Mouse (Mus musculus) ES-E14 (cell line): ENCODE data around the gene Bdh2. TPM values are rescaled to one million over a fixed set of nuclear protein-coding genes. Genes with fewer than 3 reads are reported as not detected.

Source experiments
- DNase-seq: peaks from one replicate; pipeline ENCODE4 v3.0.0-alpha.2; 2013; ENCODE audit warnings: low read depth, low spot score
- H3K27ac ChIP-seq: 2 replicates; pipeline ENCODE4 v1.5.1; 2012; ENCODE audit warnings: low read depth, mild to moderate bottlenecking, low read length, moderate library complexity, mixed read lengths; ENCODE audit not compliant: poor library complexity, insufficient read depth, severe bottlenecking
- H3K36me3 ChIP-seq: 2 replicates; pipeline ENCODE4 v1.6.1; 2012; ENCODE audit warnings: mild to moderate bottlenecking, low read length, moderate library complexity, mixed read lengths; ENCODE audit not compliant: control insufficient read depth, poor library complexity, insufficient read depth, severe bottlenecking
- H3K4me1 ChIP-seq, 2 experiments: fragments of 150-350 bp in 1 of 2; sonication (generic) in 1 of 2; 2 replicates each; pipeline ENCODE4 v1.6.1; 2012; ENCODE audit warnings: low read length in 2 of 2, mild to moderate bottlenecking in 1 of 2, mixed read lengths in 1 of 2; ENCODE audit not compliant: control insufficient read depth in 2 of 2, insufficient read depth in 2 of 2, poor library complexity in 1 of 2
- H3K4me3 ChIP-seq, 2 experiments: fragments of 150-350 bp in 1 of 2; sonication (generic) in 1 of 2; 2 replicates each; pipeline ENCODE4 v1.5.1; 2012; ENCODE audit warnings: low read length in 2 of 2, low read depth in 1 of 2, mild to moderate bottlenecking in 1 of 2, mixed read lengths in 1 of 2; ENCODE audit not compliant: insufficient read depth in 1 of 2, poor library complexity in 1 of 2, severe bottlenecking in 1 of 2
- H3K9ac ChIP-seq: 2 replicates; pipeline ENCODE4 v1.6.1; 2012; ENCODE audit warnings: low read depth, mild to moderate bottlenecking, low read length, mixed read lengths; ENCODE audit not compliant: poor library complexity, insufficient read depth, severe bottlenecking
- H3K9me3 ChIP-seq: fragments of 150-350 bp; sonication (generic); 2 replicates; pipeline ENCODE4 v1.6.1; 2012; ENCODE audit warnings: low read depth, mild to moderate bottlenecking, low read length; ENCODE audit not compliant: control insufficient read depth, insufficient read depth
- CHD2 ChIP-seq: IDR thresholded peaks from 2 replicates; pipeline ENCODE4 v1.6.1; 2014; ENCODE audit warnings: mild to moderate bottlenecking, low read depth, low read length, inconsistent platforms
- HCFC1 ChIP-seq: IDR thresholded peaks from 2 replicates; pipeline ENCODE4 v1.6.1; 2012; ENCODE audit warnings: low read length, inconsistent platforms, borderline replicate concordance; ENCODE audit not compliant: insufficient read depth
- MAFK ChIP-seq: IDR thresholded peaks from 2 replicates; pipeline ENCODE4 v1.6.1; 2014; ENCODE audit warnings: mild to moderate bottlenecking, low read depth, low read length, inconsistent platforms; ENCODE audit not compliant: insufficient read depth
- ZC3H11A ChIP-seq: IDR thresholded peaks from 2 replicates; pipeline ENCODE4 v1.6.1; 2012; ENCODE audit warnings: low read depth, mild to moderate bottlenecking, inconsistent platforms, low read length, borderline replicate concordance
- ZNF384 ChIP-seq: IDR thresholded peaks from 2 replicates; pipeline ENCODE4 v1.6.1; 2012; ENCODE audit warnings: low read depth, low read length, inconsistent platforms
- in situ Hi-C, 2 experiments: fragments of 600-800 bp; cut with MboI; formaldehyde crosslinking; loops; one replicate each; pipeline ENCODE4 v1.15.1; 2025; ENCODE audit warnings: low sequenced_read_pairs in 2 of 2, inconsistent platforms in 1 of 2; ENCODE audit not compliant: unreplicated experiment in 2 of 2
- total RNA-seq: library from RNA; depleted of rRNA; stranded (reverse); fragments of 300-350 nt; gene quantifications from 2 replicates; pipeline ENCODE4 v1.2.3, GENCODE M21; 2012

The Bdh2 gene
- total RNA-seq, 1 experiment, result 6.0 TPM

GRCm38 (mm10) chr3:135295559-135295958, 14.5 kb downstream of the Bdh2 start:
- no peaks in the 10 kb centered on the region for H3K4me1 ChIP-seq
- H3K9ac ChIP-seq, result no peak overlapping the region
- DNase-seq, result no peak
- no peaks in the 10 kb centered on the region for H3K36me3 ChIP-seq
- no peaks in the 10 kb centered on the region for H3K9me3 ChIP-seq
- in situ Hi-C loops, result loop anchor here in 1 of 2 experiments (25.0 kb wide), 1 partner anchor 442 kb away; no protein-coding TSS in a partner anchor
- no peak overlapping the region for H3K4me3 ChIP-seq
- H3K27ac ChIP-seq, result no peak overlapping the region
- TF ChIP-seq ZC3H11A, result no peak
- TF ChIP-seq CHD2, result no peak
- no peak for TF ChIP-seq HCFC1
- TF ChIP-seq ZNF384, result no peak
- no peak for TF ChIP-seq MAFK

- H3K36me3 ChIP-seq, result no peaks in the 10 kb centered on the region
- in situ Hi-C loops, result loop anchor here in 1 of 2 experiments (25.0 kb wide), 1 partner anchor 439 kb away; no protein-coding TSS in a partner anchor
Observed at GRCm38 (mm10) chr3:135298560-135298959, 17.5 kb downstream of the Bdh2 start.

GRCm38 (mm10) chr3:135300081-135300480, 19.1 kb downstream of the Bdh2 start:
- in situ Hi-C loops, result no loop called here
- no peak for TF ChIP-seq ZNF384
- no peak for TF ChIP-seq MAFK
- no peak for TF ChIP-seq CHD2
- TF ChIP-seq ZC3H11A, result no peak
- TF ChIP-seq HCFC1, result no peak
- no peak overlapping the region for H3K9ac ChIP-seq
- H3K9me3 ChIP-seq, result no peaks in the 10 kb centered on the region
- H3K4me1 ChIP-seq, result no peaks in the 10 kb centered on the region
- no peak overlapping the region for H3K27ac ChIP-seq
- DNase-seq, result no peak
- no peak overlapping the region for H3K4me3 ChIP-seq
- H3K36me3 ChIP-seq, result no peaks in the 10 kb centered on the region

More at GRCm38 (mm10) chr3:135298560-135298959, 17.5 kb downstream of the Bdh2 start:
- Histone ChIP-seq H3K9me3 (no peaks in the 10 kb centered on the region), H3K4me1 (no peaks in the 10 kb centered on the region), H3K9ac (no peak overlapping the region), H3K4me3 (no peak overlapping the region), H3K27ac (no peak overlapping the region)
- DNase-seq, result no peak
- no peak for TF ChIP-seq HCFC1
- no peak for TF ChIP-seq CHD2
- no peak for TF ChIP-seq MAFK

- Histone ChIP-seq H3K4me1 (peaks cover 0 to 9% of the 10 kb centered on the region in 2 experiments; a peak in 1 of 4 replicates), H3K27ac (no peak overlapping the region), H3K9me3 (no peaks in the 10 kb centered on the region), H3K9ac (no peak overlapping the region), H3K4me3 (no peak overlapping the region), H3K36me3 (no peaks in the 10 kb centered on the region)
- DNase-seq, result no peak
- TF ChIP-seq CHD2 (no peak), ZC3H11A (no peak), ZNF384 (no peak), HCFC1 (no peak), MAFK (no peak)
- in situ Hi-C loops, result no loop called here
Observed at GRCm38 (mm10) chr3:135304060-135304459, 23.0 kb downstream of the Bdh2 start.

- no peaks in the 10 kb centered on the region for H3K9me3 ChIP-seq
- no peak overlapping the region for H3K9ac ChIP-seq
- H3K4me3 ChIP-seq, result no peak overlapping the region
- DNase-seq, result no peak
- no peak for TF ChIP-seq ZNF384
- in situ Hi-C loops, result no loop called here
- H3K36me3 ChIP-seq, result no peaks in the 10 kb centered on the region
- peaks cover 0 to 9% of the 10 kb centered on the region in 2 experiments; a peak in 1 of 4 replicates for H3K4me1 ChIP-seq
- H3K27ac ChIP-seq, result no peak overlapping the region
Observed at GRCm38 (mm10) chr3:135304566-135304965, 23.5 kb downstream of the Bdh2 start.
